Mouse (Mus musculus) ES-Bruce4 (cell line): Measurements from ENCODE around the gene Pxmp2. TPM values are rescaled to one million over a fixed set of nuclear protein-coding genes. Genes with fewer than 3 reads are reported as not detected.
A peak's percentile ranks its signal among the peaks of the same experiment; 100 is the strongest.

Experiments used
- H3K27ac ChIP-seq: 2 replicates; pipeline ENCODE4 v1.5.1; 2012; ENCODE audit warnings: low read length, inconsistent platforms; ENCODE audit not compliant: insufficient read depth
- H3K27me3 ChIP-seq: 2 replicates; pipeline ENCODE4 v1.6.1; 2012; ENCODE audit warnings: mild to moderate bottlenecking, low read length, inconsistent platforms; ENCODE audit not compliant: control insufficient read depth, poor library complexity, insufficient read depth, severe bottlenecking
- H3K36me3 ChIP-seq: 2 replicates; pipeline ENCODE4 v1.6.1; 2012; ENCODE audit warnings: inconsistent platforms, mild to moderate bottlenecking, low read length, moderate library complexity; ENCODE audit not compliant: control insufficient read depth, poor library complexity, insufficient read depth, severe bottlenecking
- H3K4me1 ChIP-seq: one replicate; pipeline ENCODE4 v1.8.1; 2011; ENCODE audit warnings: low read length; ENCODE audit not compliant: control insufficient read depth, insufficient read depth
- H3K4me3 ChIP-seq: 2 replicates; pipeline ENCODE4 v1.5.1; 2011; ENCODE audit warnings: low read depth, mild to moderate bottlenecking, low read length
- H3K9ac ChIP-seq: 2 replicates; pipeline ENCODE4 v1.6.1; 2012; ENCODE audit warnings: low read depth, mild to moderate bottlenecking, inconsistent platforms; ENCODE audit not compliant: poor library complexity, severe bottlenecking
- H3K9me3 ChIP-seq: replicated peaks from 2 replicates; pipeline ENCODE4 v1.6.1; 2012; ENCODE audit warnings: mild to moderate bottlenecking, low read length, inconsistent platforms; ENCODE audit not compliant: control insufficient read depth, poor library complexity, insufficient read depth, severe bottlenecking
- CTCF ChIP-seq: IDR thresholded peaks from one replicate; pipeline ENCODE4 v1.8.1; 2011; ENCODE audit warnings: low read depth, low read length
- EP300 ChIP-seq: IDR thresholded peaks from 2 replicates; pipeline ENCODE4 v1.6.1; 2011; ENCODE audit warnings: low read depth, low read length; ENCODE audit not compliant: insufficient read depth
- POLR2A ChIP-seq: IDR thresholded peaks from one replicate; pipeline ENCODE4 v1.8.1; 2011; ENCODE audit warnings: low read length; ENCODE audit not compliant: insufficient read depth
- polyA plus RNA-seq: library from polyadenylated mRNA; stranded (reverse); fragments of >200 nt; gene quantifications from 2 replicates; pipeline ENCODE4 v1.2.4, GENCODE M21; 2011; ENCODE audit warnings: low read depth; ENCODE audit not compliant: missing spikeins, insufficient read depth, insufficient read length

Gene Pxmp2
- polyA plus RNA-seq, 1 experiment, result 10.5 TPM

DNA sequence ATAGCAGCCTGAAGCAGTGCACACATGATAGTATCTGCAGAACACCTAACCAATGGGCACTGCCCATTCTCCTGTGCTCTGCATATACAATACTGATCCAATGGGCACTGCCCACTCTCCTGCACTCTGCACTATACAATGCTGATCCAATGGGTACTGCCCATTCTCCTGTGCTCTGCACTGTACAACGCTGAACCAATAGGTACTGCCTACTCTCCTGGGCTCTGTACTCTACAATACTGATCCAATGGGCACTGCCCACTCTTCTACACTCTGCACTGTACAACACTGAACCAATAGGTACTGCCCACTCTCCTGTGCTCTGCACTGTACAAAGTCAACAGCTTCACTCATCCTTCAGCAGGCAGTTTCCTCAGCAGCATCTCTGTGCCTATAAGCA, 9.1 kb downstream of the Pxmp2 start:
- Histone ChIP-seq H3K9me3 (no peaks in the 10 kb centered on the region), H3K27me3 (no peaks in the 10 kb centered on the region), H3K4me1 (no peaks in the 10 kb centered on the region), H3K36me3 (0 out of 2 replicates have a peak, but pooled peaks cover 3% of the 10 kb centered on the region), H3K27ac (no peak overlapping the region), H3K9ac (no peak overlapping the region), H3K4me3 (no peak overlapping the region)
- no peak for TF ChIP-seq CTCF
- TF ChIP-seq EP300, result no peak
- no peak for TF ChIP-seq POLR2A

DNA sequence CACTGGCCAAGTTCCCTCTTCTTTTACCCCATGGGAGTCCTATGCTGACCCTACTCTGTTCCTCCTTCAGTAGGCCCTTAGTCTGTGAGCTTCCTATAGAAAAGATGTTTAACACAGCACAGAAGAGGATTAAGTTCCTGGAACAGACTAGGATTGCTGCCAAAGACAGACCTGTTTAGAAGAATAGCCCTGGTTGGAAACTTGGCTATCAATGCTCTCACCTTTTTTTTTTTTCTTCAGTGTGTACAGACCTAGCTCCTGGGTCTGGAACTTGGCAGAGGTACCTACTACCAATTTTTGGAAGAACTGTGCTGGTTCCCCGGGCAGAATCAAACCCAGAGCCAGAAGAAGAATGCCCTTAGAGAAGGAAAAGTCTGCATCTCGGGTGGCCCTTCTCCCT, 9.6 kb downstream of the Pxmp2 start:
- H3K36me3 ChIP-seq, result 0 out of 2 replicates have a peak, but pooled peaks cover 3% of the 10 kb centered on the region
- no peak overlapping the region for H3K4me3 ChIP-seq
- no peaks in the 10 kb centered on the region for H3K27me3 ChIP-seq
- no peak overlapping the region for H3K27ac ChIP-seq
- H3K4me1 ChIP-seq, result no peaks in the 10 kb centered on the region
- no peak overlapping the region for H3K9ac ChIP-seq
- TF ChIP-seq CTCF (no peak), EP300 (no peak), POLR2A (no peak)
- H3K9me3 ChIP-seq, result no peaks in the 10 kb centered on the region

DNA sequence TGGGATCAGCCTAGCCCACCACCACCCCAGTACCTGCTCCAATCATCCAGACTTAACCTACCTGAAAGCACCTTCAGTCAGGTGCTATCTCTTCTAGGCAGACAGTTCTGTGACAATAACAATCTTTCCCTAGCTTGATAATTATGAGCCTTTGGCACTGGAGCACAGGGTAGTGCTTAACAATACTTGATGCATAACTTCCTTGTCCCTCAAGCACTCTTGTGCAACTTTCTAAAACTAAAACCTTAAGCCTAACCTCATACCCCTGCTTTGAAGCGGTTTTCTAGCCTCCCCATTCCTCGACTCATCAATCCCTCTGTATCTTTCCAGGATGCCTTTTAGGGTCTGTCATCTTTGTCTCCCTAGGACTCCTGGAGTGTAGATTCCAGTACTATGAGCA, 11.1 kb downstream of the Pxmp2 start:
- no peak for TF ChIP-seq CTCF
- no peak for TF ChIP-seq POLR2A
- no peak for TF ChIP-seq EP300
- Histone ChIP-seq H3K9me3 (no peaks in the 10 kb centered on the region), H3K4me3 (no peak overlapping the region), H3K4me1 (no peaks in the 10 kb centered on the region), H3K9ac (no peak overlapping the region), H3K27ac (no peak overlapping the region), H3K36me3 (no peaks in the 10 kb centered on the region), H3K27me3 (no peaks in the 10 kb centered on the region)

DNA sequence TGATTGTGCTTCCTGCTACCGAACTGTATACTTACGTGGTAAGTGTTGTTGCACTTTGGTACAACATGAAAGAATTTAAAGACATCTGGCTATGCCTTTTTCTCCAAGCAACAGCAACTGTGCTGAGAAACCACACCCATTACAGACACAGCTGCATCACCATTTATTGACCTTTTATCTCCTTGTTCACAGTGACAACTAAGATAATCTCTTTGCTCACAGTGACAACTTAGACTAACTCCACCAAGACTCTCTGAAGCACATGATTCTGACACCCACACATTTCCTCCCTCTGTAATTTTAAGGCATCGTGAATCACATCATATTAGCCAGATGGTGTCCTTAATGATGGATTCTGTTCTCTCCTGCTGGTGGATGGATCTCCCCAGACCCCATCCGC, 11.8 kb downstream of the Pxmp2 start:
- H3K27ac ChIP-seq, result no peak overlapping the region
- no peaks in the 10 kb centered on the region for H3K4me1 ChIP-seq
- H3K27me3 ChIP-seq, result no peaks in the 10 kb centered on the region
- H3K9me3 ChIP-seq, result no peaks in the 10 kb centered on the region
- H3K9ac ChIP-seq, result no peak overlapping the region
- TF ChIP-seq CTCF (no peak), POLR2A (no peak), EP300 (no peak)
- H3K36me3 ChIP-seq, result no peaks in the 10 kb centered on the region
- H3K4me3 ChIP-seq, result no peak overlapping the region

DNA sequence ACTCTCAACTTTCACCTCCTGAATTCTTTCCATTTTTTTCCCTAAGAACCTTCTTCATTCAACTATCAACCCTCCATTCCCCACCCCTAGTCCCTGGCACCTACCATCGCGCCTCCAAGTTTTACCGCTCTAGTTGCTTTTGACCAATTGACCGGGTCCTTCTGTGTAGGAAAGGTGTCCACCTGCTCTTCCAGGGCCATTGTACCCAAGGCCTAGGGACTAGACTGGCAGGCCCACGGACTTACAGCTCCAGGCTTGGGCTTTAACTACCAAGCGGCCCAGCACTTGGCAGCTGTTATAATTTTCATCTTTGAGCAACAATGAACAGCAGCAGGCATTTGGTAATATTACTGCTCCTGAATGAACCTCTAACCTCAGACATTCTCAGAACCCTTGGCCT, 15.7 kb downstream of the Pxmp2 start:
- Histone ChIP-seq H3K36me3 (peaks cover 22% of the 10 kb centered on the region), H3K27me3 (no peaks in the 10 kb centered on the region)

DNA sequence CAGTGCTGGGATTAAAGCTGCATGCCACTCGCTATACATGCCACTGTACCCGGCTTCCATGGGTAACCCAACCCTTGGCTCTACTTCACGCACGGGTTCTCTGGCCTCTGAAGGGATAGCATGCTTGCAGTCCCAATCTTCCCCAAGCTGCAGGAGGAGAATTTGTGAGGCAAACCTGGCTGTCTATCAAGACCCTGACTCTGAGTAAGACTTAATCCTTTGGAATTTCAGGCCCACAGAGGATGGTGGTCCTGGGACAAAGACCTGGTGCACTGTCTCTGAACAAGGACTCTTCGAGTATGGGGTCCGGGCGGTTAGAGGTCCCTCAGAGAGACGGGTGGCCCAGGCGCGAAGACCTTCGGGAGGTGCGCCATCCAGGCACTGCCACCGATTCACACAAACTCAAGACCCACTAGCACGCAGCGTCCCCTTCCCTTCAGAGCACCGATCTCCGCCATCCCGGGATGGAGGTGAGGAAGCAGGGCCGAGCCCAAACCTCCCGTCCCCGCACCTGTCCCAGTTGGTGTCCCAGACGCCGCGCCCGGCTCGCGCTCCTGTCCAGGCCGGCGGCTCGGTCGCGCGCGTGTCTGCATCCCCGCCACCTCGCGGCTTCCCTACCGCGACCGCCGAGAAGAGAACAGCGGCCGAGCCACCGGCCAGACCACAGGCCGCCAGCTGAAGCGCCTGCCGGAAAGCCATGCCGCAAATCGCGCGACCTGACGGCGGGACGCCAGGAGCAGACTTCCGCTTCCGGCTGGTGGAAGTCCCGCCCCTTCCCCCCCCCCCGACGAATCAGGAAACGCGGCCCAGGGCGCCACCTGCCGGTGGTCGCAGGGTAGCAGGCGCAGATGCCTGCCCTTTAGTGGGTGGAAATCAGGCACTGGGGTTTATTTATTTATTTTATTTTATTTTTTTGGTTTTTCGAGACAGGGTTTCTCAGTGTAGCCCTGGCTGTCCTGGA, 16.6 kb downstream of the Pxmp2 start, which contains the start of gene Pgam5:
Pgam5 (minus strand) TSS at position 773 of the 961 bp plus-strand sequence.
- Histone ChIP-seq H3K27me3 (no peaks in the 10 kb centered on the region), H3K27ac (no peak within 1 kb of the TSS), H3K4me3 (peak within 1 kb of the TSS; percentile 100), H3K4me1 (no peaks in the 10 kb centered on the region), H3K9me3 (no peaks in the 10 kb centered on the region), H3K9ac (peak within 1 kb of the TSS; percentile 84), H3K36me3 (peaks cover 30% of the 10 kb centered on the region)
- TF ChIP-seq POLR2A (peak; percentile 53), EP300 (no peak), CTCF (peak; percentile 71)

More for the DNA sequence above, 15.7 kb downstream of the Pxmp2 start:
- TF ChIP-seq POLR2A, result no peak
- TF ChIP-seq CTCF, result no peak
- no peak for TF ChIP-seq EP300
- Histone ChIP-seq H3K4me1 (no peaks in the 10 kb centered on the region), H3K9me3 (no peaks in the 10 kb centered on the region), H3K4me3 (no peak overlapping the region), H3K9ac (no peak overlapping the region), H3K27ac (no peak overlapping the region)
